In genomic region chr3:152122101-152122500, GRCm38 (mm10) we compare ENCODE assay signal across 8 mouse cellular contexts. TPM values are rescaled to one million over a fixed set of nuclear protein-coding genes. Genes with fewer than 3 reads are reported as not detected.
A peak's percentile ranks its signal among the peaks of the same experiment; 100 is the strongest.
DNase-seq lines count a peak whose midpoint lies in the region; ATAC-seq lines count a peak whose summit lies in the region.

No protein-coding gene starts in this region.

- ATAC-seq in megakaryocyte progenitor cell, adult 5-6 weeks (replicated peaks; ENCODE audit: poor library complexity): peak; percentile 72
- no peak for ATAC-seq in inflammation-experienced regulatory T-cells, adult 6 months

- DNase-seq in layer of hippocampus, adult 9-11 months: peak; percentile 40
- no peak for DNase-seq in layer of hippocampus, postnatal 25 days (ENCODE audit: extremely low spot score in 1 of 2, low spot score in 1 of 2)
- peak; percentile 86 for DNase-seq in adrenal gland, postnatal 14 days
- DNase-seq in heart, adult 8-10 months (ENCODE audit: low spot score): peak; percentile 85
- peak; percentile 86 for DNase-seq in kidney, postnatal 10 days
- DNase-seq in left cerebral cortex, adult 11 months (ENCODE audit: low spot score): no peak

RNA-seq across cellular contexts. Expression of gene Gipc2, which starts 43.9 kb away (rescaled TPM):
- total RNA-seq in layer of hippocampus, postnatal 25 days (2021): 1 to 10 TPM; 1.0 to 1.9 TPM
- total RNA-seq in adrenal gland, postnatal 14 days (2021): 0.96 and 2.8 TPM in 2 replicates
- 1 to 10 TPM; 3.0 to 4.8 (median 3.4) TPM for total RNA-seq in heart, adult 8-10 months (2022)
- total RNA-seq in megakaryocyte progenitor cell, adult 5-6 weeks (2015): 0.22 TPM in 1 of 2 replicates, not detected in the other
- total RNA-seq in megakaryocyte progenitor cell, adult 5-6 weeks (2017): not detected in 2 replicates
- not detected for polyA plus RNA-seq in inflammation-experienced regulatory T-cells, adult 6 months (2017; shearing (Covaris generic))

Comparison
In these comparisons a context has a peak if more than half of its experiments do, and no peak if none do; other contexts are left out.
1. DNase-seq: peak in layer of hippocampus, adult 9-11 months (single experiment), adrenal gland, postnatal 14 days (single experiment), heart, adult 8-10 months (single experiment) and kidney, postnatal 10 days (single experiment); none in layer of hippocampus, postnatal 25 days (0 of 2) and left cerebral cortex, adult 11 months (single experiment).